Mouse (Mus musculus) adrenal gland, adult 8-10 months (tissue): ENCODE data around the gene Gpr152. TPM values are rescaled to one million over a fixed set of nuclear protein-coding genes. Genes with fewer than 3 reads are reported as not detected.

Experiments
- DNase-seq: peaks from one replicate; pipeline ENCODE4 v3.0.0; 2022
- total RNA-seq, 4 experiments: library from RNA; stranded (reverse); gene quantifications; 2 replicates each; pipeline ENCODE4 v1.2.4; 2022

Gpr152 gene
- total RNA-seq, 4 experiments from 2014 or later, result 0.06 to 0.08 TPM; not detected in 2

DNA sequence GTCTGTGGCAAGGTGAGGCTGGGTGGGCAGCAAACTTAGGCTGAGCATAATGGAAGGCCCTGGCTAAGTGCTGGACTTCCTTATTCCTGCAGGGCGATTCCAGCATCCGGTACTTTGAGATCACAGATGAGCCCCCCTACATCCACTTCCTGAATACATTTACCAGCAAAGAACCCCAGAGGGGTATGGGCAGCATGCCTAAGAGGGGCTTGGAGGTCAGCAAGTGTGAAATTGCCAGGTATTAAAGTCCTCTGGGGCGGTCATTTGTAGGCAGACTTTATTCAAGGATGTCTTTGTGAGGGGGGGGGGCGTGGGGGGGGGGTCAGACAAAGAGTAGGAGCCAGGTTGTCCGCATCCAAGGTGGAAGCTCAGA, 11.9 kb downstream of the Gpr152 start:
- DNase-seq, result no peak

DNA sequence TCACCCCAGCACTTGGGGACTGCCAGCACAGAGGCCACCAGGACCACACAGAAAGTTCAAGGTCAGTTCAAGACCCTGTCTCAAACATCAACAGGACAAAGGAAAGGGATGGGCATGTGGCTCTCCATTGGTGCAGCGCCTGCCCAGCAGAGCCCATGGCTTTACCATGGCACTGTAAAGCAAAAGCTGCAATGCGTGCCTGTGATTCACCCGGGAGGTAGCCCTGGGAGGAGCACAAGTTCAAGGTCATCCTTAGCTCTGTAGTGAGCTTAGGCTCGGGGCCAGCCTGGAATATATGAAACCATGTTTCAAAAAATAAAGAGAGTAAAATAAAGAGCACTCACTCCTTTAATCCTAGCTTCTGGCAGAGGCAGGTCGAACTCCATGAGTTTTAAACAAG, 12.3 kb downstream of the Gpr152 start:
- DNase-seq, result no peak

DNA sequence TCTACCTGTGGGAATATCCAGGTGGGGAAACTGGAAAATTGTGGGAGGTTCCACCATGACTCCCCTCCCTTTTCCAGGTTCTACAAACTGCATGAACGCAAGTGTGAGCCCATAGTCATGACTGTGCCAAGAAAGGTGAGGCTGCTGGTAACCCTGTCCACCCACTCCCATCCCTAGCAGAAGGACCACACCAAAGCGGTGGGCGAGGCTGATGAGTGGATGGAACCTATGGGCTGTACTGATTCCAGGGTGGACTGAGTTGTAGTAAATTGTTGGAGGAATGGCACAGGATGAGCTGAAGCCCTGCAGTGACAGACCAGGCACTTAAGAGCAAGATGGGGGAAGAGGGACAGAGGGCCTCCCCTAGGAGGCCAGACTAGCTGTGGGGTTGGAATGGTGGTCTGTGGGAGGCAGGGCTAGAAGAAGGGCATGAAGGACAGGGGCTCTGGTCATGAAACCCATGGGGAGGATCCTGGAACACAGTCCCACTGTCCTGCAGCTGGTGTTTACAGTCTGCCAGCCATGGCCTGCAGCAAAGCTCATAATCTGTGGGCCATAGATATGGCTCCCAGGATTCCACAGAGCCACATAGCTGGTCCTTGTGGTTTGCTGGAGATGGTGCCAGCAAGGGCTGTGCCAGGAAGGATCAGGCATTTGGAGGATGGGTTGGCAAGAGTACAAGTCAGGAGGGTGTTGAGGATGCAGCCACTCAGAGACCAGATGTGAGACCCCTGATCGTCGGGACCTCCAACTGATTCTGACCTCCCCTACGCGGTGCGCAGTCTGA, 13.1 kb downstream of the Gpr152 start:
- no peak for DNase-seq

DNA sequence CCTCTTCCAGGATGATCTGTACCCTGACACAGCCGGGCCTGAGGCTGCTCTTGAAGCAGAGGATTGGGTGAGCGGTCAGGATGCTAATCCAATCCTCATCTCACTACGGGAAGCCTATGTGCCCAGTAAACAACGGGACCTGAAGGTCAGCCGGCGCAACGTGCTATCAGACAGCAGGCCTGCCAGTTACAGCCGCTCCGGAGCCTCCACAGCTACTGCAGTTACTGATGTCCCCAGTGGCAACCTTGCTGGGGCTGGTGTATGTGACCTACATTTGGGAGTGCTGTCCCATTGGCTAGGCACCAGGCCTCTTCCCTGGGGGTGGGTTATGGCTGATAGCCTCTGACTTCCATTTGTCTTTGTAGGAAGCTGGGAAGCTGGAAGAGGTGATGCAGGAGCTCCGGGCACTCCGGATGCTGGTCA, 13.7 kb downstream of the Gpr152 start, which contains the start of gene Ptprcap:
Ptprcap (plus strand) TSS at position 373 of the 423 bp plus-strand sequence.
- DNase-seq, result no peak

DNA sequence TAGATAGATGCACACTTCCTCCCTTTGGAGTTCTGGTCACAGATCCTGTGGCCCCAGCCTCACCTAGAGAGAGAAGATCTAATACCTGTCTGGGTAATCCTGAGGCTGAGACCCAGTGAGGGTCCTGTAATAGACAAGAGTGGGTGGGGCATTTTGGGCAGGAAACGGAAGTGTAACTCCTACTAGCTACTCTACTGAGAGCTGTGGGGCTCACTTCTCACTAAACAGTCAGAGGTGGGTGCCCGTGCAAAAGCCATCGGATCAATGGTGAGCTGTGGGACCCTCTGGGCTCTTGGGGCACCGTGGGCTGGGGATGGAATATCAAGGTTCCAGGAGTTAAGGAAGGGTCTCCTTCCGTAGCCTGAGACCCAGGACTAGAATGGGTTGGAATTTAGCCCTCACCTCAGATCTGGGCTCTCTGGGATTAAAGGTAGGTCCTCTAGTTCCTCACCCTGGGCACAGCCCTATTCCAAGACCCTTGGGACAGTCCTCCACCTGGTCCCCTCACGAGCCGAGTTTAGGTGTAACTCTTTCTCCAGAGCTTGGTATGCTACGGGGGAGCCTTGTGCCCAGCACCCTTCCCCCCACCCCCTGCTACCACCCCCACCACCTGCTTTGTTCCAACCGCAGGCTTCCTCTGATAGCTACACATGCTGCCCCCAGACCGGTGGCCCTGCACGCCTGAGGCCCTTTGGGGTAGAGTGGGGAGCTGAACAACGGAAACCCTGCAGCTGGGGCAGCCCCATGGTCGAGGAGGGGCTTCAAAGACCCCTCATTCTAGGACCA, 15.0 kb downstream of the Gpr152 start:
- DNase-seq, result no peak

DNA sequence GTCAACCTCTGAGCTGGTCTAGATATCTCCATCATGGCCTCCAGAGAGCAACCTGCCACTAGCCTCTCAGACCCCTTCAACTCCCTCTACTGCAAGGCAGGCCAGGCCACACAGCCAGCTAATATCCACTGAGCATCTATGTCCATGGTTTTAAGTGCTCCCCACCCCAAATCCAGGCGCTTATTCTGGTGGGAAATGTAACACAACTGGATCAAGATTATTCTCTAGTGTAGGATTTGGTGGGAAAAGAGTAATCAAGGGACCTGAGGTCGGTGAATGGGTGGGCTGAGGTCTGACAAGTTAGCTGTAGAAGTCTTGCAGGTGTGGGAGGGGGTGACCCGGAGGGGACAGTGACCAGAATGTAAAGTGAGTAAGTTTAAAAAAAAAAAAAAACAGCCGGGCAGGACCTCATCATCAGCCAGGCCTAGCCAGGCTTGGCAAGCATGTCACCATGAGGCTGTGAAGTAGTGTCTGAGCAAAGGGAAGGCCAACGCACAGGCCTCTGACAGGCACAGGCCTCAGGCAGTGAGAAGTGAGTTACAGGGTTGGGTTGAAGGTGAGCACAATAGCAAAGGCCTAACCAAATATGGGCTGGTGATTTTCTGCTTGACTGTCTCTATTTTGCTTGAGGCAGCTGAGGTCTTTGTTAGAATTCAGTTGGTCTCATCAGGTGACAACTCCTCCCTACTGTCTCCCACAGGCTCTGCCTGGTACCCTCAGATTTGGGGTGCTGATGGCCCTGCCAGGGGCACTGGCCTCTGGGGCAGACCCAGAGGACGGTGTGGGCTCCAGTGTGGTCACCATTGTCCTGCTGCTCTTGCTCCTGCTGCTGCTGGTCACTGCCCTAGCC, 15.9 kb downstream of the Gpr152 start:
- no peak for DNase-seq

DNA sequence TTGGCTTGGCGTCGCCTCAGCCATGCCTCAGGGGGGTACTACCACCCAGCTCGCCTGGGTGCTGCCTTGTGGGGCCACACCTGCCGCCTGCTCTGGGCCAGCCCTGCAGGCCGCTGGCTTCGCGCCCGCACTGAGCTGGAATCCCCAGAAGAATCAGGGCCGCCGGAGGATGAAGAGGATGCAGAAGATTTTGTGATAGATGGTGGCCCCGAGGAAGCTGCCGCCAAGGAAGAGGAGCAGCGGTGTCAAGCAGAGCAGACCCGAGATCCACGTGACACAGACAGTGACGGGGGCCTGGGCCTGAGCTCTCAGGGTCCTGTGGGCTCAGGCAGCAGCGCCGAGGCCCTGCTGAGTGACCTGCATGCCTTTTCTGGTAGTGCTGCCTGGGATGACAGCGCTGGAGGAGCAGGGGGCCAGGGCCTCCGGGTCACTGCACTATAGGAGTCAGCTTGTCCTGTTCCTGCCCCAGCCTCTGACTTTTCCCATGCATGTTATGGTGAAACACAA, 16.5 kb downstream of the Gpr152 start:
- DNase-seq, result no peak

DNA sequence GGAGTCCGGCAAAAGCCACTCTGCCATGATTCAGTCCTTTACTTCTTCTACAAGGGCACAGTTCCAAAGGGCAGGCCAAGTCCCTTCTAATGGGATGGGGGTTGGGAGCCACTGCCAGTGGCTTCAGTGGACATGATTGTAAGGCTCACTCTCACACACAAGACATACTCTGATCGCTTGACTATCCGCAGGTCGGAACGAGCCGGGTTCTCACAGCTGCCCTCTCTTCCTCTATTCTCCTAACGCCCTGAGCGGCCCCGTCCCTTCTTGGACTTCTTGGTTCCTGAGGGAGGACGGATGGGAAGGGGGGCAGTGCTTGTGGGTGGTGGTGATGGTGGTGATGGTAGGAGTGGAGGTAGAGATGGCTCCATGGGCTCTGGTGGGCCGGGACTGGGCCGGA, 17.2 kb downstream of the Gpr152 start:
- DNase-seq, result no peak

DNA sequence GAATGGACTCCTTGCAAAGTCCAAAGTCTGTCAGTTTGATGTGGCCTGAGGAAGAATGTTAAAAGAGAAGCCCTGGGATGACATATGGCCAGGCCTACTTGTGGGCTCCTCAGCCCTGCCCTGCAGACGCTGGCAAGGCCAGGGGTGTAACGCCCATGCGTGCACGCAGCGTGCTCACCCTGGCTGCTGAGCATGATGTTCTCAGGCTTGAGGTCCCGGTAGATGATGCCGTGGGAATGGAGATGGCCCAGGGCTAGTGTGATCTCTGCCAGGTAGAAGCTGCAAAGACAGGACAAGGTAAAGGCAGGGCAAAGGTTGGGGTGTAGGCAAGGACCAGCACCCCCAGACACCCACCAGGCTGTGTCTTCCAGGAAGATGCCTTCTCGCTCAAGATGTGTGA, 19.5 kb downstream of the Gpr152 start:
- DNase-seq, result no peak

DNA sequence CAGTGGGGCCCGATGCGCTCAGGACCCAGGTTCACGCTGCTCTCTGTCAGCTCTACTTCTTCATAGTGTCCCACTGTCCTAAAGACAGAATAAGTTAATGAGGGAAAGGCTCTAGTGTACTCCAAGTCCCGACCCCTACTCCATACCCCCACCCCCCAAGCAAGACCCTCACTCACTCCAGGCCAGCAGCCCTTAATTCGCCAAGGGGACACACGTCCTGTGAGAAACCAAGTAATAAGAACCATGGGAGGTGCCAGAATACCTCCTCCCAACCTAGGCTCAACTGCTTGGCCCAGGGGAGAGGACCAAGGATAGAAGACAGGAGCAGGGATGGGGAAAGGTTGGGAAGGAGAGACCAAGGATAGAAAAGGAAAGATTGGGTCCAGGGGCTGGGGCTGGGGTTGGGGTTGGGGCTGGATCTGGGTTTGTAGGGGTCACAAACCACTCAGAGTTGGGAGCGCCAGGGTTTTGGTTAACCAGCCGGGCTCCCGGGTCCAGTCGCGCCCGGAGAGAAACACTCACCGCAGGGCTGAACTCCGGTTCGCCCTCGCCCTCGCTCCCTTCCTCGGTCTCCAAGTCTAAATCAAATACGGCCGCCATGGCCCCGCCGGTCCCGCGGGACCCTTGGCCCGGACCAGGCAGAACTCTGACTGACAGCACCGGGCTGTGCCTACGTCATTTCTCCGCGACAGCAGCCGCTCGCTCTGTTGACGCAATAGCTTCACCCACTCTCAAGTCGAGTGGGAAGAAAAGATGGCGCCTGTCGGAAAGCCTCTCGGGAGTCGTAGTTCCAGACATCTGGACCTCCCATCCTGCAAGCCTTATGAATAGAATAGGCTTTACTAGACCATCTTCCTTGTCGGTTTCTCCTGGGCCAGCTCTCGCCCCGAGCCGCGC, 23.3 kb downstream of the Gpr152 start, which contains the start of gene Rps6kb2:
Rps6kb2 (minus strand) TSS at position 709 of the 897 bp plus-strand sequence.
- peak; percentile 96 for DNase-seq

DNA sequence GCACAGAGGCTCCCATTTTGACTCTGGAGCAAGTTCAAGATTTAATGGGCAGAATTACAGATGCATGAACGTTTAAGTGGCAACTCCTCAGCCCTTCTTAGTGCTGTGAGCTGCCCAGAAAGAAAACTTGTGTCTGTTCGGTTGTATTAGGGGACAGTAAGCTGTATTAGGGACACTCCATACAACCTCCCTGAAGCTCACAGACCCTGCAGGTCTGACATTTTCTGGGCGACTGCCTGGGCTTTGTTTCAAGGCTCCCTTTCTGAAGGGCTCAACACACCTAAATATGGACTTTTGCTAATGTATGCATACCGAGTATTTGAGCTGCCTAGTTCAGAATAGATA, 23.9 kb downstream of the Gpr152 start:
- no peak for DNase-seq

DNA sequence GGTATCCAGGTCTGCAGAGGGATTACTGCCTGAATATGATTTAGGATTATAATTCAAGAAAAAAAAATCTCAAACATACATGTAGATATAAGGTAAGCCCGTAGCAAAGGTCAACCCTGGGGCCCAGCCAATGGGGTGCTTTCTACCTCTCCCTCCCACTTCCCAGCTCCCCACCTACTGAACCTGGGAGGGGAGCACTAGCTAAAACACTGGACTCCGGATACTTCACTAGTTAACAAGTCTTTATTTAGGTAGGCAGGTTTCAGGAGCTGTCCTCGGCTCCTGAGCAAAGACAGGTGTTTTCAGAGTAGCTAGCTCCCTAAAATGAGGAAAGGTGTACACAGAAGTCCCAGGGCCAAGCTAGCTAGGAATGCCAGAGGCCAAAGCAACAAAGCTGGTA, 24.5 kb downstream of the Gpr152 start:
- DNase-seq, result no peak

DNA sequence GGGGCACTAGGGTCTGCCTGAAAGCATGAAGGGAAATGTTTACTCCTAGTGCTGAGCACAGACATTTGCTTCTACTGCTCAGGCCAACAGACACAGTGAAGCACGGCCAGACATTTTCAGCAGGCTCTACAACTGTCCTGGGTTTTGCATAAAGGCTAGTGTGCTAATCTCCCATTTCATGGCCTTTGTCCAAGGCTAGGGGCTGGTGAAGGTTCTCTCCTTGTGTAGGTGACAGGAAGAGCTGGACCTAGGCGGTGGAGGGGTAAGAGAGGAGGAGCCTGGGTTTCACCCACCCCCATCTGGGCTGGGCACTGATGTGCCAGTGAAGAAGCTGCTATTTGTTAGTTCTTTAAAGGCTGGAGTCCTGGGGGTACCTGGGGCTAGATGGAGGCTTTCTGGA, 25.1 kb downstream of the Gpr152 start:
- peak; percentile 73 for DNase-seq

DNA sequence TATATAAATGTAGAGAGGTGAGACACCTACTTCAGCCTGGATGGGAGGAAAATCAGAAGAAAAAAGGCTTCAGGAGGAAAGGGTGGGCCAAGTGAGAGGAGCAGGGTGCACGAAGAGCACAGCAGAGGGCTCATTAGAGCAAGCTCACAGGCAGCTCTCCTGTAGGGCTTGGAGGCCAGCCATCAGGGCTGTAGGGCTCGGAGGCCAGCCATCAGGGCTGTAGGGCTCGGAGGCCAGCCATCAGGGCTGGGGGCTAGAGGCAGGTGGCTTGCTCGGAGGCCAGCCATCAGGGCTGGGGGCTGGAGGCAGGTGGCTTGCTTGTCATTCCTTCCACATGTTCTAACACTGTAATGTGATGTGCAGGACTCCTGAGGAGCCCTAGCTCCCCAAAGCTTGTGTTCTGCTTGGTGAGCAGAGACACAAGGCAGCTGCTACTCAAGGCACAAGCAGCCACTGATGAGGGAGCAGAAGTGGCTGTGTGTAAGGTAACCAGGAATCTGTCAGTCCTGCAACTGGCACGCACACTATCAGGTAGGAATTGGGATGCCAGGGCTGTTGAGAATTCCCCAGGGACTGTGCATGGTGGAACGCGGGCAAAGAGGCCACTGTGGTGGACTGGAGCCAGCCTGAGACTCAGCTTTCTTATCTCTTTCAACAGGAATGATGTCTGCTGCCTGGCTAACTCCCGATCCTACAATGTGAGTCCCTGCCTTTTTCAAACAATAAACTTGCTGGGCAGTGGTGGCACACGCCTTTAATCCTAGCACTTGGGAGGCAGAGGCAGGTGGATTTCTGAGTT, 27.3 kb downstream of the Gpr152 start:
- DNase-seq, result no peak

DNA sequence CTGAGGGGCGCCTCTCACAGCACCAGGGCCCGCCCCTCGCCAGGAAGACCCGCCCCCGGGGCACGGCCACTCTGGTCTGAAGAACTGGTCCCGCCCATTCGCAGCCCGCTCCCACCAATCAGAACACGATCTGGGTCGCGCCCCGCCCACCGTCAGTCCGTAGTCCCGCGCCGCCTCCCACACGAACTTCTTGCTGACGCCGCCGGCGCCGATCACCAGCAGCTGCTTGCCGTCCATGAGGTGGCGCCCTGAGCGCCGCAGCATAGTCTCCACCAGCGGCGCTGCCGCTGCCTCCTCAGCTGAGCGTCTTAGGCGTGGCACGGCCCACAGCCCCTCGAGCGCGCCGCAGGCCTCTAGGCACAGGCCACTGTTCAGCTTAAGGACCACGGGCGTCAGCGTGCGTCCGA, 29.8 kb downstream of the Gpr152 start:
- DNase-seq, result peak; percentile 99

DNA sequence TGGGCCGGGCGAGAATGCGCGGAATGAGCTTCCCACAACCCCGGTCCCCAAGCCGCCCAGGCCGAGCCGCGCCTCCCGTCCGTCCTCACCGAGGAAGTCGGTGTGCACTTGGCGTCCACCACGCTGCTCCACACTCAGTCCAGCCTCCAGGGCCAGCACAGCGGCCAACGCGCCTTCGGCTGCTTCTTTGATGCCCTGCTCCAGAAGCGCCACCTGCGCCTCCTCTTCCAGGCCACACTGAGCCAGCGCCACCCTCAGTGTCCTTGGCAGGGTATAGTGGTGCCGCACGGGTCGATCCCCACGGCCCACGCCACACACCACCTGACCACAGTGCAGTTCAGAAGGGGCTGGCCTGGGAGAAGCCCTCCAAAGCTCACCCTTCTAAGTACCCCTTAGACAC, 30.2 kb downstream of the Gpr152 start:
- no peak for DNase-seq

DNA sequence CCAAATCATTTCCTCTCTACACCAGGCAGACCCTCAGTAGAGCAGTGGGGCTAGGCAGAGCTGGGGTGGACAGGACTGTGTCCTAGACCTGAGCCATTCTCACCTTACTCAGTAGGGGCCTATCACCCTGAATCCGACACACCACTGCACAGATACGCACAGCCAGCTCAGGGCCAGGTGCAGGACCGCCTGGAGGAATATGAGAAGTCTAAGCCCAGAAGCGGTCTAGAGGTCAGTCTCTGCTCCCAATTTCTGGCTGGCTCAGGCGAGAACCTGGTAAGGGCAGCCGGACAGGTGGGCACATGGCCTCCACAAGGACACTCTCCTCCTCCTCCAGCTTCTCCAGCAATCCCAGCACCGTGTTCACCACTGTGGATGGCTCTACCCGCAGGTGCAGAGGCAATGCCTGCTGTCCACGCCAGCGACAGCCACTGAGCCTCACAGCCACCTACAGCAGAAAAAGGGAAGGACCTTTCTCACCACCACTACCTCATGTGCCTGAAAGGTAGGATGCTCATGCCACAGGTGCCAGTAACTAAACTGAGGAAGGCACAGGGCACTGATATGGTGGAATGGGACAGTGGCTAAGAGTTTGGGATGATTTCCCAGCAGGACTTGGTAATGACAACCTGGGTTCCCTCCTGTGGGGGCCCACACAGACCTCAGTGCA, 31.3 kb downstream of the Gpr152 start:
- no peak for DNase-seq

DNA sequence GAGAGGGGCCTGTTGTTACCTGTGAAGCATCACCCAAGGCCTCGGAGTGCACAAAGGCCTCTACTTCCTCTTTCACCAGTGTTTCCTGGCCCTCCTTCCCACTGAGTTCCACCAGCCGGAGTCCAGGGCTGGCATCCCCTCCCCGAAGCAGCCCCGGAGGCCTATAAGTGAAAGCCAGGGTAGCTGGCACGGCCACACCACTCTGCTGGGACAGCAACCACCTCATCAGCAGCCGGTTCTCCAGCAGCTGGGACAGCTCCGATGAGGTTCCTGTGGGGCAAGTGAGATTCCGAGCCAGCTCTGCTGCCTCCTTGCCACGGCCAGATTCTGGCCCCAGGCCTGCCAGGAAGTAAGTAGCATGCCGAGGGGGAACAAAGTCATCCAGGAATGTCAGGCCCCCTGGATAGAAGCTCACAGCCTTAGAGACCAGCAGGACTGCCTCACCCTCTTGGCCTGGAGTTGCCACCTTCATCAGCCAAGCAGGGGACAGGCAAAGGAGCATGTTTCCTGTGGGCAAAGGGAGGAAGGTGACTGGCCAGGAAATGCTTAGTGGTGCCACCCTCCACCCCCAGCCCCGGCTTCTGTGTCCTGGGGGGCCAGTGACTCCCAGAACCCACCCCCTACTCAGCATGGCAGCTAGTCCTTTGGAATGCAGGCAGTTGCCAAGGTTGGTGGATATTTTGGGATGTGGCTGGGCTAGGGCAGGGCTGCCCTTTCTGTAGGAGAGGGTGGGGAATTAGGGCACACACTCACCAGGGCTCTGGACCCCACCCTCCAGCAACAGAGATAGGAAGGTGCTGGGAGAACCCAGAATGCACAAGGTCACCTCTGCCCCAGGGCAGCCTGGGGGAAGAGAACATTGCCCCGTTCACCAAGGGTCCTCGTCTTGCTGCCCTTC, 32.1 kb downstream of the Gpr152 start:
- no peak for DNase-seq

DNA sequence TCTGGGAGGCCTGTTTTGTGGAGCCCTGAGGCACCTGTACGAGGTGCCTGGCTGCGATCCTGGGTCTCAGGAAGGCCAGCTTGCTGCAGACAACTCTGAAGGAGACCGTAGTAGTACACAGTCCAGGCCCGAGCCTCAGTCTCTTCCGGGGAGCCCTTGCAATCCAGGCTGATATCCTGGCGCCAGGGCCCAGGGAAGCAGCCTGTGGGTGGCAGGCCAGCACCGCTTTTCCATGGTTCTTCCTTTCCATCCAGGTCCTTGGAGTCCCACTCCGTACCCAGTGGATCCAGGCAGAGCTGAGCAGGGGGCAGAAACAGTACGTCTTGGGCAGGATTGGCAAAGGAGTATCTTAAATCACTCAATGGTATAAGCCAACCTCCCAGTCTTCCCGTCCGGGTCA, 33.3 kb downstream of the Gpr152 start:
- DNase-seq, result no peak
